Mouse (Mus musculus) thymus, adult 2 months (tissue): ENCODE measurements around the gene Rcan1. TPM values are rescaled to one million over a fixed set of nuclear protein-coding genes. Genes with fewer than 3 reads are reported as not detected.
"Not testable (repeated sequence)": the region's sequence is repeated elsewhere in the genome, so short reads cannot be mapped to it uniquely, and the experiment has no call there.

Source experiments
- DNase-seq: peaks from one replicate; pipeline ENCODE4 v3.0.0; 2021
- H3K27ac ChIP-seq: fragments of 200-500 bp; 2 replicates; pipeline ENCODE4 v1.5.1; 2012; ENCODE audit warnings: low read length, control low read depth; ENCODE audit not compliant: control insufficient read depth, insufficient read depth
- H3K27me3 ChIP-seq: fragments of 200-500 bp; 2 replicates; pipeline ENCODE4 v1.6.1; 2012; ENCODE audit warnings: mild to moderate bottlenecking, low read length, moderate library complexity, mixed read lengths; ENCODE audit not compliant: control insufficient read depth, insufficient read depth
- H3K36me3 ChIP-seq: fragments of 200-500 bp; 2 replicates; pipeline ENCODE4 v1.6.1; 2012; ENCODE audit warnings: mild to moderate bottlenecking, low read length, moderate library complexity; ENCODE audit not compliant: control insufficient read depth, insufficient read depth
- H3K4me1 ChIP-seq: fragments of 200-500 bp; replicated peaks from 2 replicates; pipeline ENCODE4 v1.6.1; 2012; ENCODE audit warnings: low read length; ENCODE audit not compliant: control insufficient read depth, insufficient read depth
- H3K4me3 ChIP-seq: fragments of 200-500 bp; 2 replicates; pipeline ENCODE4 v1.5.1; 2012; ENCODE audit warnings: mild to moderate bottlenecking, low read length, control low read depth, moderate library complexity; ENCODE audit not compliant: control insufficient read depth, insufficient read depth
- CTCF ChIP-seq: fragments of 200-500 bp; IDR thresholded peaks from 2 replicates; pipeline ENCODE4 v1.5.1; 2012; ENCODE audit warnings: mild to moderate bottlenecking, control low read depth, low read length, moderate library complexity, borderline replicate concordance; ENCODE audit not compliant: control insufficient read depth, poor library complexity, insufficient read depth; ENCODE audit errors: extremely low read depth
- POLR2A ChIP-seq: fragments of 200-500 bp; IDR thresholded peaks from 2 replicates; pipeline ENCODE4 v1.6.1; 2012; ENCODE audit warnings: mild to moderate bottlenecking, low read length, control low read depth, moderate library complexity; ENCODE audit not compliant: control insufficient read depth, poor library complexity, insufficient read depth; ENCODE audit errors: extremely low read depth
- WGBS: fragments of 180-500 bp; shearing (Covaris S2); methylation state at CpG from one replicate; pipeline ENCODE4 v1.1.7; 2018; 5-methylcytosine and 5-hydroxymethylcytosine counted together
- polyA plus RNA-seq: library from polyadenylated mRNA; depleted of rRNA; stranded (reverse); fragments of >200 nt; gene quantifications from 2 replicates; pipeline ENCODE4 v1.2.3, GENCODE M21; 2012; rRNA removed

The Rcan1 gene
- 10.7 and 13.8 TPM in 2 replicates for polyA plus RNA-seq

GRCm38 (mm10) chr16:92470706-92471105 is at the start of gene Rcan1:
TSS of gene Rcan1 (minus strand) at chr16:92470867.
- WGBS: 91% methylated on average over 6 of the region's 6 CpGs
- Histone ChIP-seq H3K27me3 (no peaks in the 10 kb centered on the region), H3K4me3 (no peak within 1 kb of the TSS), H3K27ac (no peak within 1 kb of the TSS), H3K36me3 (no peaks in the 10 kb centered on the region), H3K4me1 (no peaks in the 10 kb centered on the region)
- DNase-seq: no peak
- no peak for TF ChIP-seq POLR2A
- no peak for TF ChIP-seq CTCF

DNA sequence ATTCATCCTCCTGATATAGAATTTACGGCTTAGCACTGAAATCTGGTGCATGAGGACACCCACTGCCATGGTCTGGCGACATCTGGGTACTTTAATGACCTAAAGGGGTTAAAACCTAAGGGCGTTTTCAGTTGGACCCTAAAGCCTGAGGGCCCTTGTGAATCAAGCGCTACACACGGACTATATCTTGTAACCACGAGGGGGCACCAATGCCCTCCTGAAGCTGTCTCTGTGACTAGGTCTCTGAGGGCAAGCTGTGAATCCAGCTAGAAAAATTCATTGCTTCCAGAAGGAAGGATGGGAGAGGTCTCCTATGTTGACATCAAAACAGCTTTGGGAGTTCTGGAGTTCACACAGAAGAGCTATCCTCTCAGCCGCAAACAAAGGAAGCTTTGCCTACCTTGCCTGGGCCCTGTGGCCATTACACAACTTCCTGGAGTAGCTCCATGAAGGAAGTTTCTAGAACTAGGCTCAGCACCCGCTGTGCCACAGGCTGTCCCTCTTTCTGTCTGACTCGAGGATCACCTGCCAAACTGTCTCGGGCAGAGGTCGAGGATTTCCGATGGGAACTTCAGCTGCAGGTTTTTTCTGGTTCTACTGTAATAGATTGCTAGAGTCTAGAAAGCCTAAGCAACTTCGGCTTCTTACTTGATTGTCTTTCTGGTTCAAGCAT is 49.3 kb upstream of the Rcan1 start:
- H3K4me1 ChIP-seq: no peaks in the 10 kb centered on the region
- H3K4me3 ChIP-seq: no peak overlapping the region
- WGBS: 33% methylated on average over 13 of the region's 13 CpGs
- no peaks in the 10 kb centered on the region for H3K36me3 ChIP-seq
- no peaks in the 10 kb centered on the region for H3K27me3 ChIP-seq
- no peak overlapping the region for H3K27ac ChIP-seq
- TF ChIP-seq POLR2A (no peak), CTCF (no peak)
- DNase-seq: peak; percentile 47

DNA sequence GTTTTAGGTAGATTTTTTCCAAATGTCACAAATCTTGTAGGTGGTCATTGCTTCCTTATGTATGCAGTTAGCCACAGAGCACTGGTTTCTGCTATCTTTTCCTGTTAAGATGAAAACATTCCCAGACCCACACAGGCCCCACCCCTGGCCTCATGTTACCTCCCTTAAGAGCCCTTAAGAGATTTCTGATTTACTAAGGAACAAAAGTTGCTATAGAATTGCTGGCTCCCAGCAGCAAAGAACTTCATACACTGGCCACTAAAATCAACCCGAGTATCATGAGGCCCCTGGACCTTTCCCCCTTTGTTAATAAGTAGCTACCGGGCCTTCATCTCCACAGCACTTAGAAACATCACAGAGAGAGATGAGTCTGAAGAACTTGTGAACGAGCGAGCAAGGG is 48.1 kb upstream of the Rcan1 start:
- H3K4me3 ChIP-seq: no peak overlapping the region
- no peak for DNase-seq
- no peaks in the 10 kb centered on the region for H3K4me1 ChIP-seq
- no peaks in the 10 kb centered on the region for H3K27me3 ChIP-seq
- H3K27ac ChIP-seq: no peak overlapping the region
- H3K36me3 ChIP-seq: no peaks in the 10 kb centered on the region
- 95% methylated on average over 4 of the region's 4 CpGs for WGBS
- TF ChIP-seq CTCF (no peak), POLR2A (no peak)

DNA sequence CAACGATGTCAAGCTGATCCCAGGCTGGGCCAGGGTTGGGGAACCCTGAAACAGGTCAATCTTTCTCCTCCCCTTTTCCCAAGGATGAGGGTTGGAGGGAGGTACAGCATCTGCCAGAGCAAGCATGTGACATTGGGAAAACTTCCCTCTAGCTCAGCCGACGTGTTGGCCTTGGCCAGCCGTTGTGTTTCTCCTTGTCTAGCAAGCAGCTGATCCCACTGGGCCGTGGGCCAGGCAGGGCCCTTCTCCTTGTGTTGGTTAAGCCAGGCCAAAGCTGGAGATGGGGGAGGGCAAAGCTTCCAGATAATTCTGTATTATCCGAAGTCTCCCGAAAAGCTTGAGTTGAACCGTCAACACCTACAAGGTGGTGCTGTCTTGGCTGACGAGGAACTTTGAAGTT is 45.5 kb upstream of the Rcan1 start:
- no peak overlapping the region for H3K4me3 ChIP-seq
- H3K27me3 ChIP-seq: no peaks in the 10 kb centered on the region
- TF ChIP-seq POLR2A: no peak
- no peaks in the 10 kb centered on the region for H3K4me1 ChIP-seq
- no peak overlapping the region for H3K27ac ChIP-seq
- H3K36me3 ChIP-seq: no peaks in the 10 kb centered on the region
- WGBS: 93% methylated on average over 9 of the region's 9 CpGs
- DNase-seq: no peak

DNA sequence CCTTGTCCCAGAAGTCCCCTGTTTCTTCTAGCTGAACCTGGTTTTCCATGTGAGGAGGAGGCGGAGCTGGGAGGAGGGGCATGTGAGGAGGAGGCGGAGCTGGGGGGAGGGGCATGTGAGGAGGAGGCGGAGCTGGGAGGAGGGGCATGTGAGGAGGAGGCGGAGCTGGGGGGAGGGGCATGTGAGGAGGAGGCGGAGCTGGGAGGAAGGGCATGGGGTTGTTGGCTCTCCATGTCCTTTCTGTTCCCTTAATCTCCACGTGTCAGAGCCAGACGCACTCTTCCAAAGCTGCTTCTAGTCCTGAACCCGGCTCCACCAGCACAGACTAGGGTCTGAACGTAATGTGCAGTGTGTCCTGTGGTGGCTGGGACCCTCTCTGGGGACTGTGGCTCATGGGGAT is 44.2 kb upstream of the Rcan1 start:
- not testable (repeated sequence) for H3K27ac ChIP-seq, H3K4me3 ChIP-seq, H3K36me3 ChIP-seq, H3K27me3 ChIP-seq, H3K4me1 ChIP-seq, DNase-seq
- 94% methylated on average over 9 of the region's 9 CpGs for WGBS

- TF ChIP-seq CTCF: peak; percentile 57; the same call in 1 of the 2 replicates
- no peak for TF ChIP-seq POLR2A
- WGBS: 57% methylated on average over 5 of the region's 5 CpGs
- Histone ChIP-seq H3K4me3 (no peak overlapping the region), H3K27ac (no peak overlapping the region), H3K27me3 (no peaks in the 10 kb centered on the region), H3K36me3 (no peaks in the 10 kb centered on the region), H3K4me1 (no peaks in the 10 kb centered on the region)
- DNase-seq: peak; percentile 48
These were observed 41.2 kb upstream of the Rcan1 start for GRCm38 (mm10) chr16:92511773-92512391.

DNA sequence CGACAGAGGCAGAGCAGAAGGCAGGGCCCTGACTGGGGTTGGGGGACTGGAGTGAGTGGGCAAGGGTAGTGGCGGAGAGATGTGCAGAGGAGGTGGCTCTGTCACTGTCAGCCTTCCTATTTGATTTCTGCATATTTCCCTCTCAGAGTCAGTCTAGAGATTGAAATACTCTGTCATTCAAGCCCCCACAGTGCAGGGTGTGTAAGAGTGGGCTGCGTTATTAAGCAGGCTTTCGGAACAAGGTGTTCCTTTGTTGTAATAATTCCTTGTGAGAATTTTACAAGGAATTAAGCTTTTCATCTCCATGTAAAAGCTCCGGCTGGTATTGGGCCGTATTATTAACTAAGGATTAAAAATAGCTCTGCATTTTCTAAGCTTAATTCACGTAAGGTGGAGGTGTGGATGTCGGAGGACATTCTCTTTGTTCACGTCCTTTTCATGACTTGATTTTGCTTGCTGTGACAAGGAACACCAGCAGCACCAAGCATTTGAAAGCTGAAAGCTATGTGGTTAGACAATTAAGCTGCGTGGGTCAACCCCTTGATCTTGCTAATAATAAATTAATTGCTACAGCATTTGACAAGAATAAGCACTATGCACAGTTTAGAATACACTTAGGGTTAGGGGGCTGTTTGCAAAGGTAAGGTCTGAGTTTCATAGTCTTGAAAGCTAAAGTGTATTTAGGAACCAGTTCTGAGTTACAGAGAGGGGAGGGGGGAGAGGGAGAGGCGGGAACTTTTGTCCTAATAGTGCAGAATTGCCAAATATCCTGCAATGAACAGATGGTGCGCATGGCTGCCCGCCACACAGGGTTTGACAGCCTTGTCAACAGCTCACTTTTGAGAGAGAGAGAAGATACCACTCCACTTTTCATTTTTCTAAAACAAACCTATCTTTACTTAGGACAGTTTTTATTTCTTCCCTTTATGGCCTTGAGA is 40.4 kb upstream of the Rcan1 start:
- H3K27ac ChIP-seq: no peak overlapping the region

More for the DNA sequence above, 40.4 kb upstream of the Rcan1 start:
- H3K4me1 ChIP-seq: no peaks in the 10 kb centered on the region
- TF ChIP-seq POLR2A (no peak), CTCF (no peak)
- no peaks in the 10 kb centered on the region for H3K36me3 ChIP-seq
- DNase-seq: no peak
- H3K4me3 ChIP-seq: no peak overlapping the region
- WGBS: 89% methylated on average over 13 of the region's 13 CpGs
- no peaks in the 10 kb centered on the region for H3K27me3 ChIP-seq
